Mouse (Mus musculus) thymus, postnatal 0 days (tissue): ENCODE results near the gene Dennd5b. TPM values are rescaled to one million over a fixed set of nuclear protein-coding genes. Genes with fewer than 3 reads are reported as not detected.

ENCODE experiments used
- DNase-seq: peaks from one replicate; pipeline ENCODE4 v3.0.0-alpha.2; 2015; ENCODE audit warnings: low spot score
- polyA plus RNA-seq: library from polyadenylated mRNA; unstranded; fragments of >200 nt; fragmentation: Nextera tagmentation; extraction: Ambion mirVana; gene quantifications from 2 replicates; pipeline ENCODE4 v1.2.1, GENCODE M21; 2015

Gene Dennd5b
- polyA plus RNA-seq, 1 experiment from 2014 or later, result 1.8 TPM

DNA sequence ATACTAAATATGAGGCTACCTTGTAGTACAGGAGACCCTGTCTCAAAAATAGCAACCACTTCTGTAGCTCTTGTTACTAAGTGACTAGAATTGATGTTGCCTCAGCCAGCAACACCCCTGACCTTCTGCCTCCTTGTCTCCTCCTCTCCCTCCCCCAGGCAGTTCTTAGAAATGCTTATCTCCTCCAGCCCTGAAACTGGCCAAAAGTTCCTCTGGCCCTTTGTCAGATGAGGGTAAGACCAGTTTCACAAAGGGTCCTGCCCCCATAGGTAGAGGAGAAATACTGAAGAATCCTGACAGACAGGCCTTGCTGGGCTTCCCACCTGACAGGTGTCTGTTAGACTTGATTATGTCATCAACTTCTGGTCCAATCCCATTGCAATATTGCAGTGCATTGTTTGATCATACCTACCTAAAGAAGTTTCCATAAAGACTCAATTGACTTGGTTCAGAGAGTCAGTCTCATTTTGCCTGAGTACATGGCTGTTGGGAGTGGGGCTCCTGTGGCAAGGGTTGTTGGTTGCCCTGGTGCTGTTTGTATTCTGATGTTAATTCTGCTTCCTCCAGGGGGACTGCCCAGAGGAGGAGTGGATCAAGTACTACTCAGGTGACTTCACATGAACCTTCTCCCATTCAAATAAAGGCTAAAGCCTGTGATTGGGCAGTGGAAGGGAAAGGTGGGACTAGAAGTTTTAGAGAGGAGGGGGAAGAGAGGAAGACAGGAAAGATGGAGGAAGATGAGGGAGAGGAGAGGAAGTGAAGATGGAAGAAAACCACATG, 145.6 kb downstream of the Dennd5b start:
- DNase-seq, result no peak

DNA sequence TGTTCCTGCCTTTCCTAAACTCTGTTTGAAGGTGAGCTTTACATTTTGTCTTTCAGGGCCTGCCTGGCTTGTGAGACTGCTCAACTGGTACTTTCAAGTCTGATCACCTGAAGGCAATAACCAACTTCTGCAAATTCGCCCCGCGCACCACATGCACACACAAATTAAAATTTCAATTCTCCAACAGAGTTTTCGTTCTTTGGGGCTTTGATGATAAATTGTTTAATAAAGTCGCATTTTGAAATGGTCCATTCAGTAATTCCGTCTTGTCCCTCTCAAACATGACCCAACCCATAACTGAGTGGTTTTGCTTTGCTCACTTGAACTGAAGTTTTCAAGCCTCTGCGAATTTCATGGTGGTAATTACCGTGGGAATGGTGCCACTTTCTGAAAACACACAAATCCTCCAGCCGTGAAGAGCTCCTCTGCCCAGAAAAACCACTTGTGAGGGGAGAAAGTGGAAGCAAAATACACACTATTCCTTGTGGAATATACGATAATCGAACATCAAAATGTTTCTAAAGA, 154.5 kb downstream of the Dennd5b start:
- DNase-seq, result no peak

DNA sequence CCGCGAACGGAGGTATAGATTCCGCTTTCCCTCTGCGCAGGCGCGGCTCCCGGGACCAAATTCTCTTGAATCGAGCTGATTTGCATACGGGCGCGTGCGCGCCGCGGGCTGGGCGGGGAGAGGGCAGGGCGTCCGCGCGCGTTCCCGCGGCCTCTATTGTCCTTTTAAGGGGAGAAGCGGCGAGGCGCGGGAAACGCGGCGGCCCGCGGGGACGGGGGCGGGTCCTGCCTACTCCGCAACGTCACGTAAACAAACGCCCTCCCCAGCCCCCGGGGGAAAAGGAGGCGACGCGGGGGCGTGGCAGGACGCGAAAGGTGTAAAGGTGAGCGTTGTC, 155.1 kb downstream of the Dennd5b start, which contains the start of gene Sinhcaf:
TSS of gene Sinhcaf (minus strand) at position 59 of the 334 bp plus-strand sequence.
- peak; percentile 99 for DNase-seq

DNA sequence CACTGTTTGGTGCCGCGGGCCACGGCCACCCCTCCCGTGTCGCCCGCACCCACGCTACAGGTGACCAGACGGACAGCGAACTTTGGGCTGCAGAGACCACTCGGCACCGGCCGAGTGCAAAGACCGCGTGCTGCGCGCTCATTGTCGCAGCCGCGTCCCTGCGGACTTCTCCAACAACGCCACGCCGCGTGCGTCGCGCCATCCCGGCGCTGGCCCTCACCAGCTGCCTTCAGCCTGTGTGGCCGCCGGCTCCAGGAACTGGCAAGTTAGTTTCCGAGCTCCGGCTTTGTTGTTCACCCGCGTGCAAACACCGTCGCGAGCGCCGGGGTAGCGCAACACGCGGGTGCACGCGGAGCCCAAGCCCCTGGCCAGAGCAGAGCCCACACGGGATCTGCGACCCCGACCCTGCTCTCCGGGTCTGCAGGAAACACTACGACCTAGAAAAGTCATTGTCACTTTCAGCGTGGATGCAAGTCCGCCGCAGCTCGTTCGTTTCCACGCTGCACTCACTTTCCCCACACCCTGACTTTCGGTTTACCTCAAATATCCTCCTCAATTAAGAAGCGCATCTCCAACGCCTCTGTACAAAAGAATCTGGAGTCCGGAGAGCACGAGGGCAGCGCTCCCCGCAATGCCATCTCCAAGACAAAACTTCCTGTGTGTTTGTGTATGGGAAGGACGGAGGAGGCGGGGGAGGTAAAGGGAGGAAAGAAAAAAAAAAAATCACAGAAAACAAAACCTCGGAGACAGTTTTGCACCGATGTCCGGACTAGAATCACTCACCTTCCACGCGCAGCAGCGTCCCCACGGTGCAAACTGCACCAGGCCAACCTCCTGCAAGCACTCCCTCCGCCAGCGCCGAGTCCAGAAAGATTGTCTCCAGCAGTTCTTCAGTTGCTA, 155.7 kb downstream of the Dennd5b start:
- peak; percentile 50 for DNase-seq

DNA sequence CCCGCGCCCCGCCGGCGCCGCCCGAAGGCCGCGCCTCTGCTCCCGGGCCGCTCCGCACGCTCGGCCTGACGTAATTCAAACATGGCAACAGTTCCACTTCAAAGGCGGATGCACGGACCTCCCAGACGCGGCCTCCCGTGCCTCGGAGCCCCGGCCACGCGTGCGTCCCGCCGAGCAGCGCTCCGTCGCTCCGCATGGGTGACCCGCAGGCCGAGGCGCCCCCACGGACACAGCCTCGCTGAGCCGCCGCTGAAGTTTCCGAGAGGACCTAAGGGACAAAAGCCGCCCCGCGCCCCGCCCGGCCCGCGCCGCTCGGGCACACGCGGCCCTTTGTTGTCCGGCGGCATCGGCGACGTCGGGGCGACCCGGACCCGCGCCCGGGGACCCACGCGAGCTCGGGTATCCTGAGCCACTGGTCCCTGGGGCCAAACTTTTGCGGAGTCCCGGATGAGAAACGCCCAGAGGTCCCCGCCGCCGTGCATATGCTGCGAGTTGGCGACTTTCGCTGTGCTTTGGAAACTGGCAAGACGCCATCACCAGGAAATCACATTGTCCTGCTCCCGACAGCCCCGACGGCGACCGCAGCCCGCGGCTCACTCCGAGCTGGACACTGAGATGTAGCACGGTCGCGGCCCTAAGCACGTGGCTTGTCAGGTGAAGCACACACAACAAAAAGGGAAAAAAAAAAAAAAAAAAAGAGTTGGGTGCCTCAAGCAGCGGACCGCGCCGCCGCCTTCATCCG, 156.5 kb downstream of the Dennd5b start:
- DNase-seq, result no peak

DNA sequence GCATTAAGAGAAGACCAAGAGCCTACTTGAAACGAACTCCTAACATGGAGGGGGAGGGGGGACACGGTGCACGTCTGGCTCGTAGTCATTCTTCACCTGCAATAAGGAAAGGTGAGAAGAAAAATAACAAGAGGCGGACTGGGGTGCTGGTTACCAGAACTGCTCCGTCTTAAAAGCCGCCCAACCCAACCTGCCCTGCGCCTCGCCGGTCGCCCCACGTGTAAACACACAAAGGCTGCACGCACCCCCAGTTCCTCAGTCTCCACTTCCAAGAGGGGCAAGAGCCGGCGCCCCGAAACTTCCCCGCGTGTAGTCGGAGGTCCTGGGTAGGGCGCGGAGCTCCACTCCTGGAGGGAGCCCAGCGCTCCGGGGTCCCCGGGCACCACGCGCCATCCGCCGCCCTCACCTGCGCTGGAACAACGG, 157.1 kb downstream of the Dennd5b start:
- DNase-seq, result peak; percentile 71

DNA sequence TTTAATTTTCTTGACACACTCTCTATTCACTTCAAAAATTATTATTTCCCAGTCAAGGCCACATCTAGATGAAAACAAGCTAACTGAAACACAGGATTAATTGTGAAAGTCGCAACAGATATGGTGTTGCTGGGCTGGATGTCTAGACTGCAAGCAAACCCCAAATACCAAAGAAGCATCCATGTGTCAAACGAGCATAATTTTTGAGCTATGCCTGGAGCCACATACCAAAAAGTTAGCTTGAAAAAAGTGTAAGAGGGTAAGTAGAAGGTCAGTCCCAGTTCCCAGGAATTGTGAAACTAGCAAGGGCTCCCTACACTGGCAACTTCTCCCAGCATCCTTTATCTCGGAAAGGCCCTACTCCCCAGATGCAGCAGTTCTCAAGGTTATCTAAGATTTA, 157.8 kb downstream of the Dennd5b start:
- no peak for DNase-seq

DNA sequence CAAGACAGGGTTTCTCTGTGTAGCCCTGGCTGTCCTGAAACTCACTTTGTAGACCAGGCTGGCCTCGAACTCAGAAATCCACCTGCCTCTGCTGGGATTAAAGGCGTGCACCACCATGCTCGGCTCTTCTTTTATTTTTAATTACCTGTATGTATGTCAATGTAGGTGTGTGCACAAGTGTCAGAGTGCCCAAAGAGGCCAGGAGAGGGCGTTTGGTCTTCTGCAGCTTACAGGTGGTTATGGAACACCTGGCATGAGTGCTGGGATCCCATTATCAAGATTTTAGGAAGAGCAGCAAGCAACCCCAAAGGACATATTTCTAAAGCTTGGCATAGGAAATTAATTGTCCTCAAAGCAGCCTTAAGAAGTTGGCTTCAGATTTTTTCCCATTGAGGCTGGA, 159.1 kb downstream of the Dennd5b start:
- no peak for DNase-seq

DNA sequence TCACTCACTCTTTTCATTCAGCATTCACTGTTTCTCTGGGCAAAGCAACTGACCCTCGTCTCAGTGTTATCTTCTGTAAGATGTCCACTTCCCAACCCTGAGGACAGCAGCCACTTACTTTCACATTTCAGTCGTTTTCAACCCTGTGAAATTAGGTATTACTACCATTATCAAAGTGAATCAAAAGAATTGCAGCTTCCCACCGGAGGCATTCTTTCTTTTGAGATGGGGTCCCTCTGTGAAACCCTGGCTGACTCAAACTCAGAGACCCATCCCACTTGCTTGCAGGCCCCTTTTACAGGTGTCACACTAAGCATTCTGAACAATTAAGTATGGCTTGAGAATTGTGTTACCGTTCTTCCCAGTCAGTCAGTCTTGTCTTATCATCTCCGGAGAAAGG, 159.6 kb downstream of the Dennd5b start:
- DNase-seq, result no peak

DNA sequence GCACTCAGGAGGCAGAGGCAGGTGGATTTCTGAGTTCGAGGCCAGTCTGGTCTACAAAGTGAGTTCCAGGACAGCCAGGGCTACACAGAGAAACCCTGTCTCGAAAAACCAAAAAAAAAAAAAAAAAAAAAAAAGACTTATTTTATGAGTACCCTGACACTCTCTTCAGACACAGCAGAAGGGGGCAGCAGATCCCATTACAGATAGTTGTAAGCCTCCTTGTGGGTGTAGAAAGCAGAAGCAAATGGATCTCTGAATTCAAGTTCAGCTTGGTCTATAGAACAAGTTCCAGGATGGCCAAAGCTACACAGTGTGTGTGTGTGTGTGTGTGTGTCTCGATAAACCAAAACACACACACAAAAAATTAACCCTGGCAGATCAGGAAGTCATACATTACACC, 161.1 kb downstream of the Dennd5b start:
- peak; percentile 17 for DNase-seq

Other genes starting within 250 kb of the Dennd5b start
- gene Caprin2, start 205.4 kb downstream of the Dennd5b start, polyA plus RNA-seq, result 7.2 and 7.6 TPM in 2 replicates
- gene Sinhcaf, start 155.2 kb downstream of the Dennd5b start, polyA plus RNA-seq, result 79.5 and 80.9 TPM in 2 replicates
- gene Gm10203, start 28.5 kb upstream of the Dennd5b start, polyA plus RNA-seq, result not detected in 2 replicates
- 12.2 and 13.3 TPM in 2 replicates for gene Etfbkmt, start 38.2 kb upstream of the Dennd5b start, polyA plus RNA-seq
- gene Amn1, start 87.0 kb upstream of the Dennd5b start, polyA plus RNA-seq, result 23.8 and 26.7 TPM in 2 replicates
- gene Resf1, start 207.7 kb upstream of the Dennd5b start, polyA plus RNA-seq, result 44.5 and 45.9 TPM in 2 replicates